Mouse (Mus musculus): ENCODE results near the gene Cebpa.

DNA sequence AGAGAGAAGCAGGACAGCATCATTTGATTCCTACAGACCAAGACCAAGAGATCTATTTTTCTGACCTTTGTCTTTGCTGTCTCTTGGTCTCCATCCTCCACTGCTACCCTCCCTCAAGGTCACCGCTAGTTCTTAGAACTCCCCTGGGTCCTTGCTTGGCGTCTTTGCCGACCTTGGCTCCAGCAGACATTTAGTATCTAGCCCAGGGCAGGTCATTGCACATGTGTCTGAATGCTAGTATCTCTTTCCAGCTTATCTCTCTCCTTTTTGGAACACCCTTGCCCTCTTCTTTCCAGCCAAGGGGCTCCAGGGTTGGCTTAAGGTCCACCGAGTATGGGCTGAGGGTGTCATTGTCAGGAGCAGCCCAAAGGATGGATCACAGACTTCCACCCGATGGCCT is 6.9 kb downstream of the Cebpa start:
- no peak for TF ChIP-seq CTCF (IDR thresholded peaks at IDR 0.05; ENCODE audit: low read depth)
- no peak for TF ChIP-seq EP300 (IDR thresholded peaks at IDR 0.05; ENCODE audit: low read depth)

Data from heart, postnatal 0 days (tissue).